Mouse (Mus musculus) left cerebral cortex, adult 11 months (tissue): ENCODE measurements around the gene Atp6v0e.

Experiments
- DNase-seq: peaks from one replicate; pipeline ENCODE4 v3.0.0; 2022; ENCODE audit warnings: low spot score

The Atp6v0e gene

GRCm38 (mm10) chr17:26662978-26663683 is at the start of gene Atp6v0e:
Gene Atp6v0e (plus strand): TSS chr17:26663231.
- peak; percentile 92 for DNase-seq

- no peak for DNase-seq
Observed at GRCm38 (mm10) chr17:26614286-26614685, 48.7 kb upstream of the Atp6v0e start.

- no peak for DNase-seq
Observed at GRCm38 (mm10) chr17:26614708-26615486, 48.1 kb upstream of the Atp6v0e start.

GRCm38 (mm10) chr17:26616696-26617095 is 46.3 kb upstream of the Atp6v0e start:
- DNase-seq = no peak

- no peak for DNase-seq
Observed at GRCm38 (mm10) chr17:26618498-26618897, 44.5 kb upstream of the Atp6v0e start.

- DNase-seq = no peak
Observed at GRCm38 (mm10) chr17:26619577-26619976, 43.5 kb upstream of the Atp6v0e start.

GRCm38 (mm10) chr17:26620292-26620691 is 42.7 kb upstream of the Atp6v0e start:
- DNase-seq = no peak

GRCm38 (mm10) chr17:26620786-26621766 is 42.0 kb upstream of the Atp6v0e start:
- DNase-seq = no peak

GRCm38 (mm10) chr17:26621912-26622311 is 41.1 kb upstream of the Atp6v0e start:
- no peak for DNase-seq

GRCm38 (mm10) chr17:26623991-26624390 is 39.0 kb upstream of the Atp6v0e start:
- no peak for DNase-seq

- no peak for DNase-seq
Observed at GRCm38 (mm10) chr17:26624999-26625398, 38.0 kb upstream of the Atp6v0e start.

- DNase-seq = no peak
Observed at GRCm38 (mm10) chr17:26625521-26626010, 37.5 kb upstream of the Atp6v0e start.

GRCm38 (mm10) chr17:26628479-26628878 is 34.6 kb upstream of the Atp6v0e start:
- DNase-seq = no peak

- DNase-seq = no peak
Observed at GRCm38 (mm10) chr17:26628936-26629335, 34.1 kb upstream of the Atp6v0e start.

GRCm38 (mm10) chr17:26631811-26632327 is 31.2 kb upstream of the Atp6v0e start:
- DNase-seq = peak; percentile 78

- no peak for DNase-seq
Observed at GRCm38 (mm10) chr17:26633186-26633585, 29.8 kb upstream of the Atp6v0e start.

GRCm38 (mm10) chr17:26633926-26634325 is 29.1 kb upstream of the Atp6v0e start:
- DNase-seq = no peak

GRCm38 (mm10) chr17:26634539-26634938 is 28.5 kb upstream of the Atp6v0e start:
- DNase-seq = no peak

GRCm38 (mm10) chr17:26635951-26636350 is 27.1 kb upstream of the Atp6v0e start:
- DNase-seq = no peak

GRCm38 (mm10) chr17:26637851-26638250 is 25.2 kb upstream of the Atp6v0e start:
- no peak for DNase-seq

GRCm38 (mm10) chr17:26638655-26639054 is 24.4 kb upstream of the Atp6v0e start:
- DNase-seq = no peak

- no peak for DNase-seq
Observed at GRCm38 (mm10) chr17:26639791-26640190, 23.2 kb upstream of the Atp6v0e start.
